In the genomic region with DNA sequence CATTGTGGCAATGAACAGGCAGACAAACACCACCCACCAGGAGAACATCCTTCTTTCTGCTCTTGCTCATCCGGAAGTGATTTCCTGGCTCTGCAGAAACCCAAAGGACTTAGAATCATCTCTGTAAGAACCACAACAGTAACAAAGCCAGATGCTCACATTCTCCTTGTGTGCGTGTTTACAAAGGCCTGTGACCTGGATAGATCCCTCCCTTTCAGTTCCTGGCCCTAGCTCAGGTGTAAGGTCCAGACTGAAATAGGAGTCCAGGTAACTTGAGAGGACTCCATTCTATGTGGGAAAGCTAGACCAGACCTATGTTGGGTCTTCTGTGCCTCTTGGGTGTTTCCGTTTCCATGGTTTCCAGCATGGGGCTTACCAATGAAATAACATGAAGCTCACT, we compare ENCODE assay signal across 26 mouse cellular contexts. TPM values are rescaled to one million over a fixed set of nuclear protein-coding genes. Genes with fewer than 3 reads are reported as not detected.
"Had no signal": no experiment of that assay in that cellular context is flagged by ENCODE, and none has a peak within 500 bp of the region (broad histone marks: within the 10 kb centered on the region; RNA-seq: fewer than 3 reads in every experiment).

No protein-coding gene starts in this region.

- H3K4me3 ChIP-seq: intestine, embryonic 15.5 days; layer of hippocampus, adult 2 months; limb, embryonic 10.5 days; limb, embryonic 13.5 days; megakaryocyte, embryonic 14.5 days; midbrain, embryonic 10.5 days; midbrain, embryonic 13.5 days; myocyte had no signal

- DNase-seq: kidney, adult 11 months; kidney, adult 9 months; kidney, postnatal 25 days; layer of hippocampus, adult 9-11 months; lung, embryonic 14.5 days; right cerebral cortex, adult 18-20 months; right cerebral cortex, postnatal 14 days; right cerebral cortex, postnatal 4 days; thymus, adult 2 months; thymus, postnatal 14 days; thymus, postnatal 4 days had no signal

- H3K9ac ChIP-seq: intestine, embryonic 15.5 days; limb, embryonic 13.5 days; liver, embryonic 14.5 days; lung, embryonic 14.5 days; midbrain, embryonic 13.5 days had no signal

- H3K27me3 ChIP-seq: intestine, embryonic 15.5 days; limb, embryonic 13.5 days; megakaryocyte, embryonic 14.5 days; midbrain, embryonic 13.5 days had no signal

- H3K4me2 ChIP-seq: intestine, embryonic 15.5 days; limb, embryonic 13.5 days; lung, embryonic 14.5 days; midbrain, embryonic 13.5 days had no signal

- ATAC-seq: intestine, embryonic 15.5 days; lung, postnatal 0 days; midbrain, embryonic 13.5 days; midbrain, embryonic 16.5 days had no signal

- H3K9me3 ChIP-seq: intestine, embryonic 15.5 days; limb, embryonic 10.5 days; limb, embryonic 13.5 days; megakaryocyte, embryonic 14.5 days; midbrain, embryonic 10.5 days; midbrain, embryonic 13.5 days had no signal

- H3K27ac ChIP-seq: intestine, embryonic 15.5 days; layer of hippocampus, adult 2 months; limb, embryonic 10.5 days; limb, embryonic 13.5 days; liver, embryonic 14.5 days; midbrain, embryonic 10.5 days; midbrain, embryonic 13.5 days; stomach, postnatal 0 days had no signal

- H3K36me3 ChIP-seq: intestine, embryonic 15.5 days; limb, embryonic 10.5 days; limb, embryonic 13.5 days; midbrain, embryonic 10.5 days; midbrain, embryonic 13.5 days had no signal

RNA-seq across cellular contexts. Expression of gene Lipc, which starts 32.8 kb away (rescaled TPM):
- total RNA-seq: left cerebral cortex, adult 18-20 months; monocyte, adult 5-6 weeks had no signal
- polyA plus RNA-seq: limb, embryonic 10.5 days; limb, embryonic 13.5 days; midbrain, embryonic 10.5 days; midbrain, embryonic 13.5 days; neural tube, embryonic 11.5 days had no signal
